Comparison of ENCODE assay signal across 14 mouse cellular contexts in genomic region chr9:65041430-65041829, GRCm38 (mm10). TPM values are rescaled to one million over a fixed set of nuclear protein-coding genes. Genes with fewer than 3 reads are reported as not detected.
DNase-seq lines count a peak whose midpoint lies in the region; ATAC-seq lines count a peak whose summit lies in the region.
"Had no signal": no experiment of that assay in that cellular context is flagged by ENCODE, and none has a peak within 500 bp of the region (broad histone marks: within the 10 kb centered on the region; RNA-seq: fewer than 3 reads in every experiment).

No protein-coding gene starts in this region.

- H3K4me3 ChIP-seq in hindbrain, embryonic 11.5 days (ENCODE audit: low read depth, low read length): no peak overlapping the region
- no peak overlapping the region for H3K4me3 ChIP-seq in hindbrain, embryonic 16.5 days (ENCODE audit: low read length)
- H3K4me3 ChIP-seq in intestine, embryonic 16.5 days (ENCODE audit: low read length): no peak overlapping the region
- H3K4me3 ChIP-seq: hindbrain, embryonic 12.5 days; limb, embryonic 15.5 days; megakaryocyte, embryonic 14.5 days had no signal

- H3K36me3 ChIP-seq in hindbrain, embryonic 11.5 days (ENCODE audit: control insufficient read depth, insufficient read depth, low read length): peaks cover 21% of the 10 kb centered on the region
- peaks cover 31% of the 10 kb centered on the region for H3K36me3 ChIP-seq in hindbrain, embryonic 16.5 days (ENCODE audit: control insufficient read depth, insufficient read depth, low read length)
- H3K36me3 ChIP-seq in intestine, embryonic 16.5 days (ENCODE audit: control insufficient read depth, insufficient read depth, low read length): peaks cover 26% of the 10 kb centered on the region

- peak; percentile 23 for DNase-seq in hindbrain, embryonic 11.5 days (ENCODE audit: low spot score)
- DNase-seq in 3T3-L1 (ENCODE audit: low read depth, low spot score): peak; percentile 25
- DNase-seq in CD8-positive naive resting alpha-beta T cell, adult 2 months (ENCODE audit: low read depth in 2 of 2, low spot score in 2 of 2): peak; percentile 7 to 8
- DNase-seq in c-Kit-positive CD71-positive TER-119-negative erythroid progenitor cells, embryonic 14.5 days (ENCODE audit: low read depth): peak; percentile 25
- no peak for DNase-seq in frontal cortex, postnatal 25 days (ENCODE audit: low spot score in 2 of 2)
- DNase-seq in gastrocnemius, postnatal 25 days: no peak
- DNase-seq: cerebellum, adult 18-20 months; gastrocnemius, postnatal 36 days; right cerebral cortex, postnatal 25 days had no signal

- WGBS in hindbrain, embryonic 11.5 days: 95% methylated on average over 5 of the region's 5 CpGs
- WGBS in hindbrain, embryonic 16.5 days: 94% methylated on average over 5 of the region's 5 CpGs
- 98% methylated on average over 5 of the region's 5 CpGs for WGBS in intestine, embryonic 16.5 days

- H3K9ac ChIP-seq in hindbrain, embryonic 11.5 days (ENCODE audit: low read depth, low read length): no peak overlapping the region
- H3K9ac ChIP-seq in hindbrain, embryonic 16.5 days (ENCODE audit: low read depth, low read length): no peak overlapping the region
- no peak overlapping the region for H3K9ac ChIP-seq in intestine, embryonic 16.5 days (ENCODE audit: low read depth, low read length)
- H3K9ac ChIP-seq: hindbrain, embryonic 12.5 days; limb, embryonic 15.5 days had no signal

- H3K27me3 ChIP-seq in hindbrain, embryonic 11.5 days (ENCODE audit: control insufficient read depth, insufficient read depth, low read length): no peaks in the 10 kb centered on the region
- H3K27me3 ChIP-seq in hindbrain, embryonic 16.5 days (replicated peaks; ENCODE audit: control insufficient read depth, insufficient read depth, low read length): no peaks in the 10 kb centered on the region
- no peaks in the 10 kb centered on the region for H3K27me3 ChIP-seq in intestine, embryonic 16.5 days (replicated peaks; ENCODE audit: control insufficient read depth, insufficient read depth, low read length)
- H3K27me3 ChIP-seq: hindbrain, embryonic 12.5 days; limb, embryonic 15.5 days; megakaryocyte, embryonic 14.5 days had no signal

- H3K4me1 ChIP-seq in hindbrain, embryonic 11.5 days (replicated peaks; ENCODE audit: control insufficient read depth, insufficient read depth, low read length): no peaks in the 10 kb centered on the region
- no peaks in the 10 kb centered on the region for H3K4me1 ChIP-seq in hindbrain, embryonic 16.5 days (ENCODE audit: control insufficient read depth, insufficient read depth, low read depth, low read length)
- H3K4me1 ChIP-seq in intestine, embryonic 16.5 days (ENCODE audit: control insufficient read depth, insufficient read depth, low read length): no peaks in the 10 kb centered on the region
- H3K4me1 ChIP-seq: hindbrain, embryonic 12.5 days had no signal

- H3K4me2 ChIP-seq in hindbrain, embryonic 11.5 days (replicated peaks; ENCODE audit: low read depth, low read length): no peak overlapping the region
- no peak overlapping the region for H3K4me2 ChIP-seq in hindbrain, embryonic 16.5 days (ENCODE audit: low read length)
- no peak overlapping the region for H3K4me2 ChIP-seq in intestine, embryonic 16.5 days (ENCODE audit: low read depth, low read length)
- H3K4me2 ChIP-seq: hindbrain, embryonic 12.5 days; limb, embryonic 15.5 days had no signal

- no peaks in the 10 kb centered on the region for H3K9me3 ChIP-seq in hindbrain, embryonic 11.5 days (ENCODE audit: control insufficient read depth, low read length)
- no peaks in the 10 kb centered on the region for H3K9me3 ChIP-seq in hindbrain, embryonic 16.5 days (ENCODE audit: control insufficient read depth, low read length)
- H3K9me3 ChIP-seq in intestine, embryonic 16.5 days (ENCODE audit: control insufficient read depth, low read length): no peaks in the 10 kb centered on the region
- H3K9me3 ChIP-seq: hindbrain, embryonic 12.5 days; limb, embryonic 15.5 days; megakaryocyte, embryonic 14.5 days had no signal

- no peak overlapping the region for H3K27ac ChIP-seq in hindbrain, embryonic 11.5 days (ENCODE audit: low read depth, low read length)
- H3K27ac ChIP-seq in hindbrain, embryonic 16.5 days (ENCODE audit: low read depth, low read length): no peak overlapping the region
- no peak overlapping the region for H3K27ac ChIP-seq in intestine, embryonic 16.5 days (ENCODE audit: low read length)
- H3K27ac ChIP-seq: hindbrain, embryonic 12.5 days; limb, embryonic 15.5 days had no signal

- no peak for ATAC-seq in hindbrain, embryonic 11.5 days (ENCODE audit: low FRiP score)
- no peak for ATAC-seq in hindbrain, embryonic 16.5 days
- no peak for ATAC-seq in intestine, embryonic 16.5 days

RNA-seq across cellular contexts. Expression of gene Dpp8, which starts 9.2 kb away (rescaled TPM):
- 34.4 and 35.4 TPM in 2 replicates for polyA plus RNA-seq in hindbrain, embryonic 11.5 days (2014; fragmentation: Nextera tagmentation; extraction: Ambion mirVana)
- 33.1 and 37.7 TPM in 2 replicates for polyA plus RNA-seq in hindbrain, embryonic 16.5 days (2015; fragmentation: Nextera tagmentation; extraction: Ambion mirVana)
- total RNA-seq in gastrocnemius, postnatal 25 days (2021): 100 to 1,000 TPM; 101 to 128 TPM
- polyA plus RNA-seq in intestine, embryonic 16.5 days (2015; fragmentation: Nextera tagmentation; extraction: Ambion mirVana): 26.9 and 29.1 TPM in 2 replicates

RNA-seq across cellular contexts. Expression of gene Hacd3, which starts 19.9 kb away (rescaled TPM):
- 114 and 127 TPM in 2 replicates for polyA plus RNA-seq in hindbrain, embryonic 11.5 days (2014; fragmentation: Nextera tagmentation; extraction: Ambion mirVana)
- polyA plus RNA-seq in hindbrain, embryonic 16.5 days (2015; fragmentation: Nextera tagmentation; extraction: Ambion mirVana): 247 and 254 TPM in 2 replicates
- 10 to 100 TPM in 1 of 2 experiments, 1 to 10 TPM in 1; 8.2 to 11.9 TPM for total RNA-seq in gastrocnemius, postnatal 25 days (2021)
- polyA plus RNA-seq in intestine, embryonic 16.5 days (2015; fragmentation: Nextera tagmentation; extraction: Ambion mirVana): 77.8 and 86.8 TPM in 2 replicates

RNA-seq across cellular contexts. Expression of gene Igdcc4, which starts 59.9 kb away (rescaled TPM):
- polyA plus RNA-seq in hindbrain, embryonic 11.5 days (2014; fragmentation: Nextera tagmentation; extraction: Ambion mirVana): 8.8 and 10.3 TPM in 2 replicates
- polyA plus RNA-seq in hindbrain, embryonic 16.5 days (2015; fragmentation: Nextera tagmentation; extraction: Ambion mirVana): 12.8 and 17.7 TPM in 2 replicates
- 10 to 100 TPM; 26.4 to 27.3 TPM for total RNA-seq in gastrocnemius, postnatal 25 days (2021)
- 13.0 and 14.5 TPM in 2 replicates for polyA plus RNA-seq in intestine, embryonic 16.5 days (2015; fragmentation: Nextera tagmentation; extraction: Ambion mirVana)

Comparison
In these comparisons a context has a peak if more than half of its experiments do, and no peak if none do; other contexts are left out.
1. DNase-seq: peak in hindbrain, embryonic 11.5 days (single experiment), 3T3-L1 (single experiment), CD8-positive naive resting alpha-beta T cell, adult 2 months (2 of 2) and c-Kit-positive CD71-positive TER-119-negative erythroid progenitor cells, embryonic 14.5 days (single experiment); none in frontal cortex, postnatal 25 days (0 of 2) and gastrocnemius, postnatal 25 days (single experiment).